Comparison of ENCODE assay signal across 19 mouse cellular contexts in genomic region chr1:170623432-170623831, GRCm38 (mm10). TPM values are rescaled to one million over a fixed set of nuclear protein-coding genes. Genes with fewer than 3 reads are reported as not detected.
DNase-seq lines count a peak whose midpoint lies in the region; ATAC-seq and TF ChIP-seq lines count a peak whose summit lies in the region.
"Had no signal": no experiment of that assay in that cellular context is flagged by ENCODE, and none has a peak within 500 bp of the region (broad histone marks: within the 10 kb centered on the region; RNA-seq: fewer than 3 reads in every experiment).

No protein-coding gene starts in this region.

- TF ChIP-seq CTCF in bone marrow, adult 2 months (IDR thresholded peaks at IDR 0.05; ENCODE audit: control insufficient read depth, insufficient read depth, low read length), result no peak

- no peaks in the 10 kb centered on the region for H3K27me3 ChIP-seq in heart, embryonic 10.5 days (ENCODE audit: insufficient read depth, poor library complexity, severe bottlenecking)
- H3K27me3 ChIP-seq in liver, embryonic 11.5 days (replicated peaks; ENCODE audit: control insufficient read depth, insufficient read depth, low read length), result no peaks in the 10 kb centered on the region
- no peaks in the 10 kb centered on the region for H3K27me3 ChIP-seq in liver, embryonic 16.5 days (ENCODE audit: control insufficient read depth, insufficient read depth, low read depth, low read length)
- H3K27me3 ChIP-seq: neural tube, embryonic 12.5 days had no signal

- WGBS in heart, embryonic 10.5 days, result 86% methylated on average over 1 of the region's 1 CpGs
- WGBS in liver, embryonic 11.5 days, result 76% methylated on average over 1 of the region's 1 CpGs
- WGBS in bone marrow, adult 2 months, result 83% methylated on average over 1 of the region's 1 CpGs
- 46% methylated on average over 1 of the region's 1 CpGs for WGBS in liver, embryonic 16.5 days (ENCODE audit: insufficient replicate concordance)

- H3K4me3 ChIP-seq in heart, embryonic 10.5 days, result no peak overlapping the region
- H3K4me3 ChIP-seq in liver, embryonic 11.5 days (ENCODE audit: low read depth, low read length), result no peak overlapping the region
- no peak overlapping the region for H3K4me3 ChIP-seq in bone marrow, adult 2 months (replicated peaks; ENCODE audit: control insufficient read depth, low read depth, low read length)
- H3K4me3 ChIP-seq in liver, embryonic 16.5 days (ENCODE audit: low read depth, low read length), result no peak overlapping the region
- H3K4me3 ChIP-seq: forebrain, embryonic 10.5 days; neural tube, embryonic 12.5 days had no signal

- H3K4me1 ChIP-seq in heart, embryonic 10.5 days, result peaks cover 7% of the 10 kb centered on the region; the same call in 1 of the 2 replicates
- H3K4me1 ChIP-seq in liver, embryonic 11.5 days (replicated peaks; ENCODE audit: control insufficient read depth, insufficient read depth, low read length), result peaks cover 8% of the 10 kb centered on the region
- no peaks in the 10 kb centered on the region; the same call in 1 of the 2 replicates for H3K4me1 ChIP-seq in bone marrow, adult 2 months (ENCODE audit: control insufficient read depth, insufficient read depth, low read length)
- peaks cover 31% of the 10 kb centered on the region for H3K4me1 ChIP-seq in liver, embryonic 16.5 days (ENCODE audit: control insufficient read depth, low read depth, low read length)
- H3K4me1 ChIP-seq: forebrain, embryonic 10.5 days; neural tube, embryonic 12.5 days had no signal

- H3K36me3 ChIP-seq in heart, embryonic 10.5 days, result peaks cover 4% of the 10 kb centered on the region; the same call in 1 of the 2 replicates
- H3K36me3 ChIP-seq in liver, embryonic 11.5 days (ENCODE audit: control insufficient read depth, insufficient read depth, low read length), result no peaks in the 10 kb centered on the region
- H3K36me3 ChIP-seq in liver, embryonic 16.5 days (ENCODE audit: control insufficient read depth, insufficient read depth), result no peaks in the 10 kb centered on the region
- H3K36me3 ChIP-seq: forebrain, embryonic 10.5 days; neural tube, embryonic 12.5 days had no signal

- peak; percentile 40; the same call in 1 of the 2 replicates for ATAC-seq in liver, embryonic 11.5 days (replicated peaks; ENCODE audit: low FRiP score)
- peak; percentile 44; the same call in 1 of the 2 replicates for ATAC-seq in liver, embryonic 16.5 days (ENCODE audit: low read depth)
- ATAC-seq: hindbrain, postnatal 0 days had no signal

- intact Hi-C loops in heart, postnatal 14 days (cut with DNase I), result no loop called here

- peak overlapping the region; percentile 80 for H3K27ac ChIP-seq in heart, embryonic 10.5 days
- peak overlapping the region; percentile 78 for H3K27ac ChIP-seq in liver, embryonic 11.5 days (ENCODE audit: low read depth, low read length)
- H3K27ac ChIP-seq in bone marrow, adult 2 months (ENCODE audit: control insufficient read depth, insufficient read depth, low read depth, low read length, poor library complexity), result peak overlapping the region; percentile 65; the same call in 1 of the 2 replicates
- peak overlapping the region; percentile 97 for H3K27ac ChIP-seq in liver, embryonic 16.5 days (ENCODE audit: low read length)
- H3K27ac ChIP-seq: forebrain, embryonic 10.5 days; hindbrain, postnatal 0 days; neural tube, embryonic 12.5 days had no signal

- H3K9ac ChIP-seq in liver, embryonic 11.5 days (ENCODE audit: low read depth, low read length), result no peak overlapping the region
- peak overlapping the region; percentile 59 for H3K9ac ChIP-seq in liver, embryonic 16.5 days (ENCODE audit: low read depth, low read length)
- H3K9ac ChIP-seq: neural tube, embryonic 12.5 days had no signal

- H3K4me2 ChIP-seq in liver, embryonic 11.5 days, result peak overlapping the region; percentile 42; the same call in 1 of the 2 replicates
- H3K4me2 ChIP-seq in liver, embryonic 16.5 days (ENCODE audit: low read depth, low read length), result peak overlapping the region; percentile 42
- H3K4me2 ChIP-seq: neural tube, embryonic 12.5 days had no signal

- H3K9me3 ChIP-seq in heart, embryonic 10.5 days, result peaks cover 5% of the 10 kb centered on the region; the same call in 1 of the 2 replicates
- H3K9me3 ChIP-seq in liver, embryonic 11.5 days (ENCODE audit: control insufficient read depth, low read length), result no peaks in the 10 kb centered on the region
- peaks cover 3% of the 10 kb centered on the region; the same call in 1 of the 2 replicates for H3K9me3 ChIP-seq in liver, embryonic 16.5 days (replicated peaks; ENCODE audit: control insufficient read depth, low read length)
- H3K9me3 ChIP-seq: forebrain, embryonic 10.5 days; neural tube, embryonic 12.5 days had no signal

- DNase-seq in heart, embryonic 10.5 days (ENCODE audit: low spot score), result no peak
- no peak for DNase-seq in heart, postnatal 14 days
- DNase-seq in liver, embryonic 11.5 days (ENCODE audit: low spot score), result no peak
- DNase-seq in liver, result no peak
- DNase-seq in embryo, embryonic 11 days, result no peak
- DNase-seq: cerebellum, adult 11-12 months; cerebellum, postnatal 36 days; kidney, adult 18-20 months; kidney, postnatal 14 days; left cerebral cortex, postnatal 4 days; lung, adult 18-20 months; spleen, adult 18-20 months; thymus, adult 18-20 months had no signal

- TF ChIP-seq POLR2A in bone marrow, adult 2 months (IDR thresholded peaks at IDR 0.05; ENCODE audit: borderline replicate concordance, control insufficient read depth, low read depth, low read length), result no peak

RNA-seq across cellular contexts. Expression of gene Olfml2b, which starts 20.9 kb away (rescaled TPM):
- polyA plus RNA-seq in heart, embryonic 10.5 days (2016; fragmentation: Nextera tagmentation; extraction: Ambion mirVana), result 31.4 and 51.0 TPM in 2 replicates
- 10 to 100 TPM; 16.6 to 17.3 TPM for total RNA-seq in heart, postnatal 14 days (2021)
- polyA plus RNA-seq in liver, embryonic 11.5 days (2014; fragmentation: Nextera tagmentation; extraction: Ambion mirVana), result 5.5 and 5.7 TPM in 2 replicates
- 3.8 and 12.8 TPM in 2 replicates for polyA plus RNA-seq in bone marrow, adult 2 months (2011; ENCODE audit: insufficient read depth, insufficient read length, low replicate concordance, missing spikeins)
- polyA plus RNA-seq in liver, embryonic 16.5 days (2015; fragmentation: Nextera tagmentation; extraction: Ambion mirVana), result 3.3 and 3.4 TPM in 2 replicates
- total RNA-seq: monocyte, adult 5-6 weeks had no signal

RNA-seq across cellular contexts. Expression of gene Nos1ap, which starts 33.8 kb away (rescaled TPM):
- 25.1 and 25.2 TPM in 2 replicates for polyA plus RNA-seq in heart, embryonic 10.5 days (2016; fragmentation: Nextera tagmentation; extraction: Ambion mirVana)
- 10 to 100 TPM; 21.8 to 24.0 TPM for total RNA-seq in heart, postnatal 14 days (2021)
- polyA plus RNA-seq in liver, embryonic 11.5 days (2014; fragmentation: Nextera tagmentation; extraction: Ambion mirVana), result 8.6 and 8.8 TPM in 2 replicates
- 34.3 and 68.3 TPM in 2 replicates for polyA plus RNA-seq in bone marrow, adult 2 months (2011; ENCODE audit: insufficient read depth, insufficient read length, low replicate concordance, missing spikeins)
- 5.2 and 6.3 TPM in 2 replicates for polyA plus RNA-seq in liver, embryonic 16.5 days (2015; fragmentation: Nextera tagmentation; extraction: Ambion mirVana)
